Mouse (Mus musculus): ENCODE data around the gene Cep83.

The Cep83 gene

DNA sequence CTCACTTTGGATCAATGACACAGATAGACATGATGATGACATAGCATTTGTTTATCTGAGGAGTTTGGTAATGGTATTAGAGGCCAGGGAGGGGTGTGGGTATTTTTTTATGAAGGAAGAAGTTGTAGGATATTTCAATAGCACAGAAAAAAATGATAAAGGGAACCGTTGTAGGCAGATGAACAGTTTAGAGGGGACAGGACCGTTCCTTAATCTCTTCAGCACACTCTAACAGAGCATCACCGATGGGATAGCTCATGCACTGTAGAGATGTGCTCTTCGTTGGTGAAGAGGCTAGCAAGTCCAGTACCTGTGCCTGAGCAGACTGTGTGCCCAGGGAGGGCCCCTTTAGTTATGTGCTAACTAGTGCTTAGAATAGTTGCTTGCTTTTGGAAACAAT is 90.9 kb downstream of the Cep83 start:
- no peak for DNase-seq (ENCODE audit: low spot score)

- no peak for DNase-seq (ENCODE audit: low spot score)
Observed at GRCm38 (mm10) chr10:94780618-94781262, 92.3 kb downstream of the Cep83 start.

DNA sequence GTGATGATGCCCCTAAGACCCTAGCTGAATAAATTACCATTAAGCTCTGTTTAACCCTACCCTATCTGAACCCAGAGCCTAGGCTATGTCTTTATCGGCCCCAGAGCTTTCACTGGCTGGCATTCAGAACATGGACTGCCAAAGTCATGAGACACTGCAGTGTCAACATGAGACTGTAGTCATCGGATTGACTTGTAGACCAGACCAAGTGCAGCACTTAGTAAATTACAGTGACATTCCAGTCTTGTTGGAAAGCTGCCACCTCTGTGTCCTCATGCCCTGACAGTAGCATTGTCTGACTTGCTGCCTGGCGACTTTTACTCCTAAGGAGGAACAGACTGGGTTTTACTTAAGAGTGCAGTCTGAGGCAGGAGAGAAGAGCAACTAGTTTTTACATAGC is 100.8 kb downstream of the Cep83 start:
- no peak for DNase-seq (ENCODE audit: low spot score)

DNA sequence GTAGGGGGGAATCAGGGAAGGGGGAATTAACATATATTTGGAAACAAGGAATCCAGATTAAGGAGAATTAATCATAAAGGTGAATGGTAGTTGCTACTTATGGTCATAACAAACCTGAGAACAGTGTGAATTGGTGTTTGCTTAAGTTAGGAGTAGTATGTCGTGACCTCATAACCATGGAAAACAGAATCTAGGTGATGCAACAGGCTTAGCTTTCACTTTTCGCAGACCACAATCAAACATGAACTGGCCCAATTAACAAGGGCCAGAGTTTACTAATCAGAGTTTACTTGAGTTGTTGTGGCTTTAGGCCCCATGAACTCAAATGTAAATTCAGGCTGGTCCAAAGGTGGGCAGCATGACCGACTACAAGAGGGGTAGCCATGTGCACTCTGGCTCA is 105.5 kb downstream of the Cep83 start:
- no peak for DNase-seq (ENCODE audit: low spot score)

DNA sequence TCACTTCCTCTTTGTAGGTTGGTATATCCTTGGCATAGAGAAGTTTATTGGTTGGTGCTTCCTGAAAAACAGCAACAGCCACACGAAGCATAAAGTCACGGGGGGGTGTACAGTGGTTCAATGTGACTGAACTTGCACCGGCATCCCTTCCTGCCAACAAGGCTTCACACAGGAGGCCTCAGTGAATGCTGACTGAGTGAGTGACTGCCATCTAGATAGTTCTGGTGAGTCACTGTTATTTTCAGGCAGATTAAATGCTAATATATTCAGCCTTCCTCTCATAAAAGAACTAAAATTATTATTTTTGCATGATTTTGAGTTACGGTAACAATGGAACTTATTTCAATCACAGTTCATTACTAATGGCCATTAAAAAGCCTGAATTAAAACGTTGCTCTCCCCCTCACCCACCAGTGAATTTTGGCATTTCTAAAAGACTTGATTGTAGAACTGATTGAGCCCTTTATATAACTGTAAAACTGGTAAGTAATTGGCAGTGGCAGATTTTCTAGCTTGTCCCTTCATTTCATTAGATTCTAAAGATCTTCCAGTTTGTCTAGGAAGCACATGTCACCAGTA is 106.3 kb downstream of the Cep83 start:
- no peak for DNase-seq (ENCODE audit: low spot score)

DNA sequence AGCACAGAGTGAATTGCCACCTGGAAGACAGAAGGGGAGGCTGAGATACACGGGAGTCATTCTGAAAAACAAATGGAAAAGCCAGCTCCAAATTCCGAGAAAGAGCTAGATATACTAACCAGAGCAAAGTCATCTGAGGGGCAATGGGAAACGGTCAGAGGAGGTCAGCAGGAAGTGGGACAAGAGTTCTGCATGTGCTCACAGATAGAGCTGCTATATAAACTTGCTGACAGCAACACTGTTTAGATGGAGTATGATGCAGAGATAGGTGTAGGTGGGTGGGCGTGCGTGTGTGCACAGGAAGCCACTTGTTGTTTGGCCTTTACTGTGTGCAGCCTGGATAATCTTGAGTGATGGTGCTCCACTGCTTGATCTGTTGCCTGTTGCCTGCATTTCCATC is 109.7 kb downstream of the Cep83 start:
- no peak for DNase-seq (ENCODE audit: low spot score)

- DNase-seq (ENCODE audit: low spot score), result no peak
Observed at GRCm38 (mm10) chr10:94799485-94800239, 111.2 kb downstream of the Cep83 start.

- no peak for DNase-seq (ENCODE audit: low spot score)
Observed at GRCm38 (mm10) chr10:94800677-94801354, 112.4 kb downstream of the Cep83 start.

DNA sequence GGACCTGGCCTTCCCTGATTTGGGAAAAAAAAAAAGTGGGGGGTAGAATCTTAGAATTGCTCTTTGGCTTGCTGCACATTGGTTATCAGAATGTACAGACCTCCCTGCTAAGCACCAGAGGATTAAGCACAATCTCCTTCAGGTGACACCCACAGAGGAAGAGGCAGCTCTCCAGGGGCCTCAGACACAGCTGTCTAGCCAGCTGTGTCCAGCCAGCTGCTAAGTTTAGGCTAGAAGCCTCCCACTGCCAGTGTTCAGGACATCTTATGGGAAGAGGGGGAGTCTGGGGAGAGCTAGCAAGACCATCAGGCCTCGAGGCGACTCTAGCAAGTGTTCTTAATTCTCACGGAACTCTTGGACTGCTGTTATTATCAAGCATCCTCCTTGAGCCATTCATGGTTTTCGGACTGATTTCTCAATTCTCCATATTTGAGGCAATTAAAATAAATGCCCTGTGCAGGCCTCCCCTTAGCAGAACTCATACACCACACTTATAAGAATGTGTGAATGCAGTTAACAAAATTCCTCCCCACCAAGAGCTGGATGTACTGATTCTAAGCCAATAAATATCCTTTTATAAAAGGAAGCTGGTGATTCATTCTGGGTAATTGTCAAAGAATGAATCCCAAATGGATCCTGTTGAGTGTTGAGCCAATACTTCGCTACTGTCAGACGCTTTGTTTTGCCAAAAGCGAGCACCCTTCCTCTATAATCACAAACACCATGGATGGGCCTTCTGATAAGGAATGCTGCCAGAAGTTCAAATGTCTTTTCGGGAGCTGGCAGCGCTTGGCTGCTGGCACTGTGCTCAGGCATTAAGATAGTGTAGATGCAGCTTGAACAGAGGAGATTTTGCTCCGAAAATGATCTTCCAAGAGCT is 115.8 kb downstream of the Cep83 start:
- no peak for DNase-seq (ENCODE audit: low spot score)

GRCm38 (mm10) chr10:94804909-94805220 is 116.4 kb downstream of the Cep83 start:
- no peak for DNase-seq (ENCODE audit: low spot score)

- DNase-seq (ENCODE audit: low spot score), result no peak
Observed at GRCm38 (mm10) chr10:94807323-94807722, 118.9 kb downstream of the Cep83 start.

DNA sequence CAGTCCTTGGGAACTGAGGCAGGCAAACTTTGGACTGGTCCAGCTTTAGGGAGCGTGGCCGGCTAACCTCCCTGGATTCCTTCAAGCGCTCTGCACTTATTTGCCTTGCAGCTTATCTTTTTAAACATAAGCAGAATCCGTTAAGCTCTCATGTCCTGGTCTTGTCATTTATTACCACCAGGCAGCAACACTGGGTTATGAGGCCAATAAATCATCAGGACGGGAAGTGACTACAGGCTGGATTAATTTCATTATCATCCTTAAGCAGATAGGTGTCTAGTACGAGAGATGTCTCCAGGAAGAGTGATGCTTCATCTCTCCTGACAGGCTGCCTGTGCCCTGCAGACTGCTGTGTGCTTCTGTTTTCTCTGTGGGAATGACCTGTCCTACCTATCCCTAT is 119.8 kb downstream of the Cep83 start:
- no peak for DNase-seq (ENCODE audit: low spot score)

- DNase-seq (ENCODE audit: low spot score), result no peak
Observed at GRCm38 (mm10) chr10:94809946-94810472, 121.6 kb downstream of the Cep83 start.

DNA sequence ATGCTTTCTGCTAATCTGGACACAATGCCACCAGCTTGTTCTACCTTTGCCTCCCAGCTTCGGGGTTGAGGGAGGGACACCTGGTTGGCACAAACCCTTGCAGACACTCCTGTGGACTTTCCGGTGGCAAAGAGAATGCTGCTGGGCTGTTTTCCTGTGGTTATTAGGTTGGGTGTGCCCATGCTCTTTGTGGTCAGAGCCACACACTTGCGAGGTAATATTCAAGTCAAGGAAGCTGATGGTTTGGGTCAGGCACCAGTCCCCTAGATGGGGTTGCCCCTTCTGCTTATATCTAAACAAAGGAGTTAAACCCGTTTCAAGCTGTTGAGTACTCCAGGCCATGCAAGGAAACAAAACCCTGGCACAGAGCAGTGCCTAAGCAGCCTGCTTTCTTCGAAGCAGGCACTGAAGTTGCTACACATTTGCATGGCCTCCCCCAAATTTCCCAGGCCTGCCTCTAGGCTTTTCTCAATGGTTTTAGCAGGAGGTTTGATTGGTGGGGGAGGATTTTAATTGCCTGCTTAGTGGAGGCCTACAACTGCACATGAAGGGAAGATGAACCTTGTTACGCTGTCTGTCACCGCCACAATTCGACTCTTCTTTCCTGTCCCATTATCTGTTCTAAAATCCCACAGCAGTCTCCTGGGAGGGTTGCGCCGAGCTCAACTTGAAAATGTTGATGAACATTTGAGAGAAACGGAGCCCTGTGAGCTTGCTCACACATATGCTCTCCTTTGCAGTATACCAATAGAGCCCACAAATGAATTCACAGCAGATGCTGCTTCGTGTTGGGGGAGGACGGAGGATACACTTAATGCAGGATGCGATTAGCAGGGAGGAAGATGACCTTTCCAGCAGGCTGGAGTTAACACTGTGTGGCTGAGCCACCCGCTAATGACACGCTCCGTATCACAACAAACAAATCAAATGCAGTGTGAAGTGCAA is 123.7 kb downstream of the Cep83 start:
- no peak for DNase-seq (ENCODE audit: low spot score)

GRCm38 (mm10) chr10:94818127-94818526 is 129.7 kb downstream of the Cep83 start:
- DNase-seq (ENCODE audit: low spot score), result no peak

- DNase-seq (ENCODE audit: low spot score), result no peak
Observed at GRCm38 (mm10) chr10:94818781-94819665, 130.6 kb downstream of the Cep83 start.

DNA sequence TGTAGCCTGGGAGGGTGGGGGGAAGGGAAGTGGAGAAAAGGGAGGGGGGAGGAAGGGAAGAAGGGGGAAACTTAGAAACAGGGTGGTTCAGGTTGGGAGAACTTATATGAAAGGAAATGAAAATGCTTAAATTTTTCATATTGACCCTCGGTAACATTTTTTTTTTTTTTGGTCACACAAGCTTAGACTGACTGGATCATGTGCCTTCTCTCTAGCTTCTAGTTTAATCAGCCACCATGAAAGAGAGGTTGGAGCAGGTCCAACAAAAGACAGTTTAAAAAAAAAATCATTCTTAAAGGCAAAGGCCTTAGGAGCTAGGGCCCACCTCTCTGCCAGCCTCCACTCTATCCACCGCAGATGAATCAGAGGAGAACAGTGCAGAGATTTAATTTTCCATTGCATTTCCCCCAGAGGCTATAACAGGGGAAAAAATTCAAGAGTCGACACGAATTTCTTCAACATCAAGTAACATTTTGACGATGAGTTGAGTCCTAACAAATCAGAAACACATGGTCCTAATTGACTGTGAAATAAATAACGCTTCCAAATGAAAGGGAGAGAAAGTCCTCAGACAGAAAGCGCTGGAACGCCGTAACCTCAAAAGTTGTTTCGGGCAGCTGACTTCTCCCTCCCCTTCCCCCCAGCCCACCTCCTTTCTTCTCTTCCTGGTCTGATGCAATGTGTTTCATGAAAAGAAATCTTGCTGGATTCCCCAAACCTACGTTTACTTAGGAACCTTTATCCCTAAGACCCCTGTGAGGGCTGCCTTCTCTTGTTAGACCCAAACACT is 135.7 kb downstream of the Cep83 start:
- no peak for DNase-seq (ENCODE audit: low spot score)

- no peak for DNase-seq (ENCODE audit: low spot score)
Observed at GRCm38 (mm10) chr10:94825951-94826350, 137.5 kb downstream of the Cep83 start.

DNA sequence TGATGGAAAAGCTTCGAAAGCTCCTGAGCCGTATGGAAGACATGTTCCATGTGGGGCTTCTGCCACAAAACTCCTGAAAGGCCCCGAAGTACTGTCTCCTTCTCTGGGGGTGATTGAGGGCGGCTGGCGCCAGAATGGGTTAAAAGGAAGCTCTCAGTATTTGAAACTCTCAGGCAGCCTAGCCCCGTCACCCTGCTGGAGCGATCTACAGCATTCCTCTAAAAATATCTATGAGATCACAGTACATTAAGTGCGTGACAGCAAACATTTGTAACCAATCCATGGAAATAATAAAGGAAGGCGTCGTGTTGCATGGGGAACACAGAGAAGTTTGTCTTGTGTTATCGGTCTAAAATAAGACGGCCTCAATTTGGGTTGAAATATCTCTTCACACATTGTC is 138.0 kb downstream of the Cep83 start:
- DNase-seq (ENCODE audit: low spot score), result no peak

Measured in yolk sac, embryonic 10.5 days (tissue).